1 mouse cellular context compared by ENCODE assay signal in the genomic region with DNA sequence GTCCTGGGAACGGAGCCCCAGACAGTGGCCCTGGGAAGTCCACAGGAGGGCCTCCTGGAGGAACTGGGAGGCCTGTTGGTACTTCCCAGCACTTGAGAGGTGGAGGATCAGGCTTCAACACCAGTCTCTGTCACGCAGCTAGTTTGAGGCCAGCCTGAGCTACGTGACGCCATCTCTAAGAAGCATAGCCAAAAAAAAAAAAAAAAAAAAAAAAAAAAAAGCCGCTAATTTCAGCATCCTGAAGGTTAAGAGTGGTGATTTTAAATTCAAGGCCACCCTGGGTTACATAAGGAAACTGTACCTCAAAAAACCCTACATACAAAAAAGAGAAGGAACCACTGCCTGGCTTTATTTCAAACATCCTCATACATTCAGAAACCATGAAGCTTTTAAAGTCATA.
TF ChIP-seq lines count a peak whose summit lies in the region.

No protein-coding gene starts in this region.

TF ChIP-seq in MEL, 35 proteins besides CTCF, POLR2A, EP300 and RAD21:
- TF ChIP-seq TCF12 (IDR thresholded peaks at IDR 0.05; ENCODE audit: low read depth, low read length) (no peak), ZKSCAN1 (IDR thresholded peaks at IDR 0.05; ENCODE audit: low read depth, low read length) (no peak), NELFE (IDR thresholded peaks at IDR 0.05; ENCODE audit: low read depth, low read length) (no peak), GABPA (IDR thresholded peaks at IDR 0.05; ENCODE audit: low read depth, low read length) (no peak), ZNF384 (IDR thresholded peaks at IDR 0.05; ENCODE audit: low read depth, low read length) (peak; percentile 27; the same call in 1 of the 2 replicates), CHD1 (IDR thresholded peaks at IDR 0.05; ENCODE audit: low read depth, low read length) (no peak), CHD2 (IDR thresholded peaks at IDR 0.05; ENCODE audit: low read length) (no peak)
